Mouse (Mus musculus): ENCODE results near the gene Rps11. TPM values are rescaled to one million over a fixed set of nuclear protein-coding genes. Genes with fewer than 3 reads are reported as not detected.

The Rps11 gene
- polyA plus RNA-seq, 1 experiment: 3,175 TPM

GRCm38 (mm10) chr7:45092048-45092447 is 32.2 kb downstream of the Rps11 start, which contains the start of gene Rcn3:
Gene Rcn3 (minus strand): TSS chr7:45092221.
- TF ChIP-seq MYOD1 (IDR thresholded peaks at IDR 0.05; ENCODE audit: control insufficient read depth, insufficient read length, low read depth) (no peak), MAX (IDR thresholded peaks at IDR 0.05) (no peak), CEBPB (IDR thresholded peaks at IDR 0.05; ENCODE audit: low read depth) (no peak), USF1 (IDR thresholded peaks at IDR 0.05; ENCODE audit: low read depth) (no peak), MYOG (IDR thresholded peaks at IDR 0.05; ENCODE audit: control insufficient read depth, extremely low read depth, insufficient read length) (no peak), CTCF (IDR thresholded peaks at IDR 0.05; ENCODE audit: control insufficient read depth, insufficient read depth, insufficient read length) (no peak), FOSL1 (IDR thresholded peaks at IDR 0.05; ENCODE audit: insufficient read depth, low read length, poor library complexity, severe bottlenecking) (no peak)
- no peaks in the 10 kb centered on the region for H3K79me2 ChIP-seq (ENCODE audit: control insufficient read depth, insufficient read depth)

GRCm38 (mm10) chr7:45091001-45091990 is 32.9 kb downstream of the Rps11 start:
- Histone ChIP-seq H3ac (ENCODE audit: control insufficient read depth, insufficient read length, low read depth) (peak overlapping the region; percentile 41), H3K79me2 (ENCODE audit: control insufficient read depth, insufficient read depth) (no peaks in the 10 kb centered on the region), H3K36me3 (ENCODE audit: control insufficient read depth, insufficient read depth) (no peaks in the 10 kb centered on the region), H3K27me3 (ENCODE audit: control insufficient read depth, insufficient read depth, insufficient read length) (no peaks in the 10 kb centered on the region), H3K79me3 (ENCODE audit: low read depth) (no peaks in the 10 kb centered on the region), H3K4me3 (ENCODE audit: insufficient read depth, poor library complexity, severe bottlenecking) (peak overlapping the region; percentile 14)
- TF ChIP-seq MYOD1 (IDR thresholded peaks at IDR 0.05; ENCODE audit: control insufficient read depth, insufficient read length, low read depth) (no peak), CTCF (IDR thresholded peaks at IDR 0.05; ENCODE audit: control insufficient read depth, insufficient read depth, insufficient read length) (no peak), CEBPB (IDR thresholded peaks at IDR 0.05; ENCODE audit: low read depth) (no peak), USF1 (IDR thresholded peaks at IDR 0.05; ENCODE audit: low read depth) (no peak), FOSL1 (IDR thresholded peaks at IDR 0.05; ENCODE audit: insufficient read depth, low read length, poor library complexity, severe bottlenecking) (no peak), MAX (IDR thresholded peaks at IDR 0.05) (no peak), MYOG (IDR thresholded peaks at IDR 0.05; ENCODE audit: control insufficient read depth, extremely low read depth, insufficient read length) (no peak)

More at GRCm38 (mm10) chr7:45092048-45092447, 32.2 kb downstream of the Rps11 start, which contains the start of gene Rcn3:
- no peaks in the 10 kb centered on the region for H3K79me3 ChIP-seq (ENCODE audit: low read depth)
- H3K36me3 ChIP-seq (ENCODE audit: control insufficient read depth, insufficient read depth): no peaks in the 10 kb centered on the region
- H3ac ChIP-seq (ENCODE audit: control insufficient read depth, insufficient read length, low read depth): peak within 1 kb of the TSS; percentile 41
- H3K27me3 ChIP-seq (ENCODE audit: control insufficient read depth, insufficient read depth, insufficient read length): no peaks in the 10 kb centered on the region
- H3K4me3 ChIP-seq (ENCODE audit: insufficient read depth, poor library complexity, severe bottlenecking): peak within 1 kb of the TSS; percentile 14

GRCm38 (mm10) chr7:45090251-45090977 is 33.8 kb downstream of the Rps11 start:
- Histone ChIP-seq H3K79me2 (ENCODE audit: control insufficient read depth, insufficient read depth) (no peaks in the 10 kb centered on the region), H3K27me3 (ENCODE audit: control insufficient read depth, insufficient read depth, insufficient read length) (no peaks in the 10 kb centered on the region), H3ac (ENCODE audit: control insufficient read depth, insufficient read length, low read depth) (no peak overlapping the region), H3K79me3 (ENCODE audit: low read depth) (no peaks in the 10 kb centered on the region), H3K36me3 (ENCODE audit: control insufficient read depth, insufficient read depth) (no peaks in the 10 kb centered on the region), H3K4me3 (ENCODE audit: insufficient read depth, poor library complexity, severe bottlenecking) (no peak overlapping the region)
- TF ChIP-seq MYOG (IDR thresholded peaks at IDR 0.05; ENCODE audit: control insufficient read depth, extremely low read depth, insufficient read length) (no peak), CEBPB (IDR thresholded peaks at IDR 0.05; ENCODE audit: low read depth) (no peak), USF1 (IDR thresholded peaks at IDR 0.05; ENCODE audit: low read depth) (no peak), MYOD1 (IDR thresholded peaks at IDR 0.05; ENCODE audit: control insufficient read depth, insufficient read length, low read depth) (no peak), MAX (IDR thresholded peaks at IDR 0.05) (no peak), CTCF (IDR thresholded peaks at IDR 0.05; ENCODE audit: control insufficient read depth, insufficient read depth, insufficient read length) (no peak), FOSL1 (IDR thresholded peaks at IDR 0.05; ENCODE audit: insufficient read depth, low read length, poor library complexity, severe bottlenecking) (no peak)

GRCm38 (mm10) chr7:45088597-45088996 is 35.6 kb downstream of the Rps11 start:
- Histone ChIP-seq H3ac (ENCODE audit: control insufficient read depth, insufficient read length, low read depth) (no peak overlapping the region), H3K36me3 (ENCODE audit: control insufficient read depth, insufficient read depth) (no peaks in the 10 kb centered on the region), H3K79me2 (ENCODE audit: control insufficient read depth, insufficient read depth) (no peaks in the 10 kb centered on the region), H3K27me3 (ENCODE audit: control insufficient read depth, insufficient read depth, insufficient read length) (no peaks in the 10 kb centered on the region), H3K79me3 (ENCODE audit: low read depth) (no peaks in the 10 kb centered on the region), H3K4me3 (ENCODE audit: insufficient read depth, poor library complexity, severe bottlenecking) (no peak overlapping the region)
- TF ChIP-seq MAX (IDR thresholded peaks at IDR 0.05) (no peak), CEBPB (IDR thresholded peaks at IDR 0.05; ENCODE audit: low read depth) (no peak), CTCF (IDR thresholded peaks at IDR 0.05; ENCODE audit: control insufficient read depth, insufficient read depth, insufficient read length) (no peak), MYOG (IDR thresholded peaks at IDR 0.05; ENCODE audit: control insufficient read depth, extremely low read depth, insufficient read length) (no peak), MYOD1 (IDR thresholded peaks at IDR 0.05; ENCODE audit: control insufficient read depth, insufficient read length, low read depth) (no peak), FOSL1 (IDR thresholded peaks at IDR 0.05; ENCODE audit: insufficient read depth, low read length, poor library complexity, severe bottlenecking) (no peak), USF1 (IDR thresholded peaks at IDR 0.05; ENCODE audit: low read depth) (no peak)

GRCm38 (mm10) chr7:45086084-45086483 is 38.2 kb downstream of the Rps11 start:
- no peaks in the 10 kb centered on the region for H3K79me2 ChIP-seq (ENCODE audit: control insufficient read depth, insufficient read depth)
- no peaks in the 10 kb centered on the region for H3K79me3 ChIP-seq (ENCODE audit: low read depth)
- H3K4me3 ChIP-seq (ENCODE audit: insufficient read depth, poor library complexity, severe bottlenecking): no peak overlapping the region
- no peaks in the 10 kb centered on the region for H3K36me3 ChIP-seq (ENCODE audit: control insufficient read depth, insufficient read depth)
- H3K27me3 ChIP-seq (ENCODE audit: control insufficient read depth, insufficient read depth, insufficient read length): no peaks in the 10 kb centered on the region
- no peak overlapping the region for H3ac ChIP-seq (ENCODE audit: control insufficient read depth, insufficient read length, low read depth)
- TF ChIP-seq MAX (IDR thresholded peaks at IDR 0.05) (no peak), FOSL1 (IDR thresholded peaks at IDR 0.05; ENCODE audit: insufficient read depth, low read length, poor library complexity, severe bottlenecking) (no peak), USF1 (IDR thresholded peaks at IDR 0.05; ENCODE audit: low read depth) (no peak), MYOD1 (IDR thresholded peaks at IDR 0.05; ENCODE audit: control insufficient read depth, insufficient read length, low read depth) (no peak), CTCF (IDR thresholded peaks at IDR 0.05; ENCODE audit: control insufficient read depth, insufficient read depth, insufficient read length) (no peak), CEBPB (IDR thresholded peaks at IDR 0.05; ENCODE audit: low read depth) (no peak), MYOG (IDR thresholded peaks at IDR 0.05; ENCODE audit: control insufficient read depth, extremely low read depth, insufficient read length) (no peak)

Measured in C2C12 (cell line).